Mouse (Mus musculus) G1E (cell line): ENCODE measurements around the gene Cited2.

Source experiments
- CTCF ChIP-seq: IDR thresholded peaks from 2 replicates; pipeline ENCODE4 v1.5.1; 2012; ENCODE audit warnings: low read depth, low read length, inconsistent platforms, mixed read lengths
- POLR2AphosphoS5 ChIP-seq: IDR thresholded peaks from 2 replicates; pipeline ENCODE4 v1.6.1; 2012; ENCODE audit warnings: low read depth, low read length, inconsistent platforms; ENCODE audit not compliant: insufficient replicate concordance
- TAL1 ChIP-seq: conservative IDR thresholded peaks from 2 replicates; pipeline ENCODE4 v1.6.1; 2012; ENCODE audit warnings: low read depth, low read length, inconsistent platforms, mixed read lengths

DNA sequence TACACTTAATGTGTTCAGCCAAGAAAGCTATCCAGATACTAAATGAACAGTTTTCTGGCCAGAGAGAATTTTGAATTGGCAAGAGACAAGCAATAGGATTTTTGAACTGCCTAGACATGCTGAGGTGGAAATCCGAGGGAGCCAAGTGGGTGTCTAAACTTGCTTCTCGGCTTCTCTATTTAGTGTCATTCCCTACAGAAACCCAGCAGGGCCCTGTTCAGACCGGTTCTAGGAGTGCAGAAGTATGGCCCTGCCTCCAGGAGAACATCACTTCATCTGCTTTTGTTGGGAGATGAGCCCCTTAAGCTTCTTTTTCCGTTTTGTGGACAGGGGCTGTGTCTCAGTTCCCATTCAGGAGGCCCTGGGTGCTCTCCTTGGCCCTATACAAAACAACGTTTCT, 29.5 kb downstream of the Cited2 start:
- no peak for TF ChIP-seq CTCF
- no peak for TF ChIP-seq TAL1
- TF ChIP-seq POLR2AphosphoS5 = no peak
